Mouse (Mus musculus): Measurements from ENCODE around the gene Rgcc.

- TF ChIP-seq CTCF (conservative IDR thresholded peaks at IDR 0.05 in 1 of 2, IDR thresholded peaks at IDR 0.05 in 1 of 2; ENCODE audit: low read depth in 2 of 2, low read length in 2 of 2) (no peak), TBP (conservative IDR thresholded peaks at IDR 0.05; ENCODE audit: low read depth, low read length) (no peak), USF2 (conservative IDR thresholded peaks at IDR 0.05; ENCODE audit: low read depth, low read length) (no peak), ZC3H11A (IDR thresholded peaks at IDR 0.05; ENCODE audit: low read depth, low read length) (no peak), KAT2A (IDR thresholded peaks at IDR 0.05; ENCODE audit: insufficient replicate concordance, low read length) (no peak), MAZ (IDR thresholded peaks at IDR 0.05; ENCODE audit: low read depth, low read length) (no peak), CHD2 (IDR thresholded peaks at IDR 0.05; ENCODE audit: low read length) (no peak)
Measured at GRCm38 (mm10) chr14:79244571-79244970, 56.9 kb downstream of the Rgcc start.
